Mouse (Mus musculus) midbrain, embryonic 12.5 days (tissue): ENCODE data around the gene Gm17359. TPM values are rescaled to one million over a fixed set of nuclear protein-coding genes. Genes with fewer than 3 reads are reported as not detected.
"Not testable (repeated sequence)": the region's sequence is repeated elsewhere in the genome, so short reads cannot be mapped to it uniquely, and the experiment has no call there.

ENCODE experiments used
- ATAC-seq: fragments of 200-750 bp; cut with Nextera tagmentation; 2 replicates; pipeline ENCODE4 v1.8.0; 2017; ENCODE audit warnings: low read depth, moderate TSS enrichment, moderate library complexity; ENCODE audit not compliant: low FRiP score
- H3K27ac ChIP-seq: fragments of 300-500 bp; sonication (generic); replicated peaks from 2 replicates; pipeline ENCODE4 v1.5.1; 2016; ENCODE audit warnings: mild to moderate bottlenecking
- H3K27me3 ChIP-seq: fragments of 300-500 bp; sonication (generic); 2 replicates; pipeline ENCODE4 v1.6.1; 2016; ENCODE audit warnings: mild to moderate bottlenecking
- H3K36me3 ChIP-seq: fragments of 300-500 bp; sonication (generic); 2 replicates; pipeline ENCODE4 v1.6.1; 2016
- H3K4me1 ChIP-seq: fragments of 300-500 bp; sonication (generic); 2 replicates; pipeline ENCODE4 v1.6.1; 2016
- H3K4me2 ChIP-seq: fragments of 300-500 bp; sonication (generic); replicated peaks from 2 replicates; pipeline ENCODE4 v1.6.1; 2016; ENCODE audit warnings: mild to moderate bottlenecking, moderate library complexity
- H3K4me3 ChIP-seq: fragments of 300-500 bp; sonication (generic); 2 replicates; pipeline ENCODE4 v1.5.1; 2016; ENCODE audit warnings: mild to moderate bottlenecking
- H3K9ac ChIP-seq: fragments of 300-500 bp; sonication (generic); replicated peaks from 2 replicates; pipeline ENCODE4 v1.6.1; 2016; ENCODE audit warnings: mild to moderate bottlenecking, moderate library complexity
- H3K9me3 ChIP-seq: fragments of 300-500 bp; sonication (generic); 2 replicates; pipeline ENCODE4 v1.6.1; 2016; ENCODE audit warnings: mild to moderate bottlenecking
- WGBS: fragments of 180-500 bp; shearing (Covaris S2); methylation state at CpG from one replicate; pipeline ENCODE4 v1.1.7; 2016; 5-methylcytosine and 5-hydroxymethylcytosine counted together
- polyA plus RNA-seq: library from polyadenylated mRNA; unstranded; fragments of >200 nt; fragmentation: Nextera tagmentation; extraction: Ambion mirVana; gene quantifications from 2 replicates; pipeline ENCODE4 v1.2.1, GENCODE M21; 2016

Gene Gm17359
- polyA plus RNA-seq, 1 experiment from 2014 or later: not detected

- no peak for ATAC-seq
- WGBS: 79% methylated on average over 9 of the region's 9 CpGs
- H3K9ac ChIP-seq: no peak overlapping the region
- H3K9me3 ChIP-seq: 0 out of 2 replicates have a peak, but pooled peaks cover 3% of the 10 kb centered on the region
- H3K4me1 ChIP-seq: no peaks in the 10 kb centered on the region
- H3K27me3 ChIP-seq: peaks cover 3% of the 10 kb centered on the region; the same call in 1 of the 2 replicates
- no peaks in the 10 kb centered on the region for H3K36me3 ChIP-seq
- H3K4me2 ChIP-seq: no peak overlapping the region
- no peak overlapping the region for H3K4me3 ChIP-seq
- H3K27ac ChIP-seq: no peak overlapping the region
Measured at GRCm38 (mm10) chr3:79434436-79434835, 98.0 kb downstream of the Gm17359 start.

GRCm38 (mm10) chr3:79434985-79435384, 98.5 kb downstream of the Gm17359 start:
- H3K27ac ChIP-seq: no peak overlapping the region
- H3K4me1 ChIP-seq: no peaks in the 10 kb centered on the region
- no peak overlapping the region for H3K9ac ChIP-seq
- H3K36me3 ChIP-seq: no peaks in the 10 kb centered on the region
- no peak for ATAC-seq
- H3K9me3 ChIP-seq: 0 out of 2 replicates have a peak, but pooled peaks cover 3% of the 10 kb centered on the region
- WGBS: 20% methylated on average over 5 of the region's 5 CpGs
- H3K4me3 ChIP-seq: no peak overlapping the region
- H3K4me2 ChIP-seq: no peak overlapping the region
- peaks cover 3% of the 10 kb centered on the region; the same call in 1 of the 2 replicates for H3K27me3 ChIP-seq

DNA sequence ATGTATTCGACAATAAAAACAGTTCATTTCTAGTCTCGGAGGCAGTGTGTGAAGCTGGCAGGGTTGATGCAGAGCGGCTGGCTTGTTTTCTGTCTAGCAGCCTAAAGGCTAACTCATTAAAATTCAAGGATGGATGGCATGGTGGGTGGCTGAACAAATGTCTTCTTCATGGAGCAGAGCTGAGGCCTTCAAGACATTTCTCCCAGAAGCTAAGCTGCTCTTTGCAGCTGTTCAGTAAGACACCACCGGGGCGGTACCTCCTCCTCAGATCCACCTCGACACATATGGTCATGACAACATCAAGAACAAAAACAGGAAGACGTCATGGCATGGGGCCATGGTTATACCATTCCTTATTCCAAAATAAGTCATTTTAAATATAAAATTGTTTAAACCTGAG, 99.7 kb downstream of the Gm17359 start:
- Histone ChIP-seq H3K27me3 (0 out of 2 replicates have a peak, but pooled peaks cover 3% of the 10 kb centered on the region), H3K36me3 (no peaks in the 10 kb centered on the region), H3K4me1 (no peaks in the 10 kb centered on the region), H3K9ac (no peak overlapping the region), H3K9me3 (0 out of 2 replicates have a peak, but pooled peaks cover 3% of the 10 kb centered on the region), H3K4me3 (no peak overlapping the region), H3K27ac (no peak overlapping the region), H3K4me2 (no peak overlapping the region)
- no peak for ATAC-seq
- 91% methylated on average over 7 of the region's 7 CpGs for WGBS

DNA sequence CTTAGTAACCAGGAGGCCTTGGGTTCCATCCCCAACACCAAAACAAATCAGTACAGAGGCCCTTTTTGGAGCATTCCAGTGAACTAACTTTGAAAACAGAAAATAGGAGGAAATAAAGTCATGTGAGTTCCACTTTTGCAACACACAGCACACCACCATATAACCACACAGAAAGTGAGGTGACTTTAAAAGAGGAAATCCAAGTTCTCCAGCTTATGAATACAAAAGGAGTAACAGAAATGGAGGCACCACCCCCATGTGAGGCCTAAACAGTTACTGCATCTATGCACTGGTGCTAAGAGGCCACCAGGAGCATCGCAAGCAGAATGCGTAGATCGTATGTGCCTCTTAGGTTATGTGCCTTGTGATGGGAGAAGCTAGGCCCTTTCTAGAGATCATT, 101.8 kb downstream of the Gm17359 start:
- Histone ChIP-seq H3K4me2 (no peak overlapping the region), H3K36me3 (no peaks in the 10 kb centered on the region), H3K27ac (no peak overlapping the region), H3K4me1 (no peaks in the 10 kb centered on the region), H3K9me3 (0 out of 2 replicates have a peak, but pooled peaks cover 3% of the 10 kb centered on the region), H3K27me3 (0 out of 2 replicates have a peak, but pooled peaks cover 3% of the 10 kb centered on the region), H3K4me3 (no peak overlapping the region), H3K9ac (no peak overlapping the region)
- no peak for ATAC-seq
- WGBS: 97% methylated on average over 3 of the region's 3 CpGs

DNA sequence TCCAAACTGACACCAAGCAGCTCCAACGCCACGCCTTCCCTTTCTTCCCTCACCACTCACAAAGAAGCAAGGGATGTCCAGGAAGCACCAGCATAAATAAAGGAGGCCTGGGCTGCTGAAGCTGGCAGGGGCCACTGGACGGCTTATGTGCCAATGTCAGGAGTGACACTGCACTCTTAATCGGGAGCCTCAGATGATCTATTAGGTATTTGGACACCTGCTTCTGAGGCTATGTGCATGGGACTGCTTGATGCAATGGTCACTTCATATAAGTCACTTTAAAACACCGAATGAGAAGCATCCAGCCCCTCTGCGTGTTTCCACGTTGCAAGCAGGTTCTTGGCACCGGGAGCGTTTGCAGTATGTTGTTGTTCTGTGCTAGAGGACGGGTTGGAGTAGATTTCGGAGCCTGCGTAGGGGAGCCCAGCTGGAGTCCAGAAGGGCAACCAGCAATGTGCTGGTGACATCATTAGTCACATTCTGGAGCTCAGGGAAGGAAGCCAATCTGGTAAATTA, 104.6 kb downstream of the Gm17359 start:
- 79% methylated on average over 12 of the region's 12 CpGs for WGBS

DNA sequence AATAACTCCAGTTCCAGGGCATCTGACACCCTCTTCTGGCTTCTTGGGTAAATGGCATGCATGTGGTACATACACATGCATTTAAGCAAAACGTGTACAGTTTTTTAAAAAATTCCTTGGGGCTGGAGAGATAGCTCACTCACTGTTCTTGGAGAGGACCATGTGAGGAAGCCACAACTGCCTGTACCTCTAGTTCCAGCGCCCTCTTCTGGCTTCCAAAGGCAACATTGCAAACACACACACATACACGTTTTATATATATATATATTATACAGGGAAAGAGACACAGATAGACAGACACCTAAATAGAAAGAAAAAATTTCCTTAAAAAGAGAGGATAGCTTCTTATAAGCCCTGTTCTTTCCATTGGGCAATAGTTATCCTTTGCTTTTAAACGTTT, 107.4 kb downstream of the Gm17359 start:
- Histone ChIP-seq H3K4me3 (no peak overlapping the region), H3K27me3 (no peaks in the 10 kb centered on the region), H3K4me2 (no peak overlapping the region), H3K4me1 (no peaks in the 10 kb centered on the region), H3K27ac (no peak overlapping the region), H3K9me3 (no peaks in the 10 kb centered on the region), H3K9ac (no peak overlapping the region), H3K36me3 (no peaks in the 10 kb centered on the region)
- ATAC-seq: no peak
- WGBS: 71% methylated on average over 4 of the region's 4 CpGs

More for the DNA sequence above, 104.6 kb downstream of the Gm17359 start:
- no peak overlapping the region for H3K9ac ChIP-seq
- H3K4me3 ChIP-seq: no peak overlapping the region
- H3K36me3 ChIP-seq: no peaks in the 10 kb centered on the region
- no peak overlapping the region for H3K4me2 ChIP-seq
- no peak for ATAC-seq
- H3K27ac ChIP-seq: no peak overlapping the region
- no peaks in the 10 kb centered on the region for H3K4me1 ChIP-seq
- 0 out of 2 replicates have a peak, but pooled peaks cover 2% of the 10 kb centered on the region for H3K27me3 ChIP-seq
- H3K9me3 ChIP-seq: 0 out of 2 replicates have a peak, but pooled peaks cover 3% of the 10 kb centered on the region

DNA sequence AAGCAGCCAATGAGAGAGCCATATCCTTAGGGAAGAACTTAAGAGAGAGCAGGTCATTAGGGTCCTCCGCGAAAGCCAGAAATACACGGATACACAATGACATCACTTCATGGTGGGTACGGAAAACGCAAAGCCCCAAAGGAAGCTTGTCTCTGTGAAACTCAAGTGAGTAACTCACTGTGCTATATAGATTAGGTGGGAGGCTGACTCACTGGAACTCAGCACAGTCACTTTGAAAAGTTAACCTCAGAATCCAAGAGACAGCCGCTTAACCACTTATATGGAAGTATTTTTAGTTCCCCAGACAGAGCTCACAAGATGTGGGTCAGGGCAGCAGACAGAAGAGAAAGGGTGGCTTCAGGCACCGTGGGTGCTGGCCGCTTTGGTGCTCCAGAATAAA, 108.6 kb downstream of the Gm17359 start:
- H3K4me3 ChIP-seq: no peak overlapping the region
- no peak overlapping the region for H3K27ac ChIP-seq
- no peaks in the 10 kb centered on the region for H3K9me3 ChIP-seq
- 0 out of 2 replicates have a peak, but pooled peaks cover 3% of the 10 kb centered on the region for H3K27me3 ChIP-seq
- 79% methylated on average over 8 of the region's 8 CpGs for WGBS
- H3K4me1 ChIP-seq: no peaks in the 10 kb centered on the region
- no peak overlapping the region for H3K9ac ChIP-seq
- no peak overlapping the region for H3K4me2 ChIP-seq
- no peak for ATAC-seq
- no peaks in the 10 kb centered on the region for H3K36me3 ChIP-seq

DNA sequence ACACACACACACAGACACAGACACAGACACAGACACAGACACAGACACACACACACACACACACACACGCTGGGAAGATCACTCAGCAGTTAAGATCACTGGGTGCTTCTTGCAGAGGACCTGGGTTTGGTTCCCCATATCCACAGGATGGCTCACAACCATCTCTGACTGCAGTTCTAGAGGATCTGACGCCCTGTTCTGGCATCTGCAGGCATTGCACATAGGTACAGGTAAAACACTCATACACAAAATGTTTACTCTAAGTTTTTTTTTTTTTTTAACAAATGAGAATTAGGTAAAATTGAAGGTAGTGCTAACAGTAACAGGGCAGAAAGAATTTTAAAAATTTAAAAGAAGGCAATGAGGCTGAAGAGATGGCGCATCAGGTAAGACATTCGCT, 109.7 kb downstream of the Gm17359 start:
- Histone ChIP-seq H3K4me2 (no peak overlapping the region), H3K9ac (no peak overlapping the region), H3K27ac (no peak overlapping the region), H3K4me1 (no peaks in the 10 kb centered on the region), H3K4me3 (no peak overlapping the region), H3K36me3 (no peaks in the 10 kb centered on the region), H3K27me3 (0 out of 2 replicates have a peak, but pooled peaks cover 3% of the 10 kb centered on the region), H3K9me3 (no peaks in the 10 kb centered on the region)
- ATAC-seq: no peak
- WGBS: 92% methylated on average over 4 of the region's 4 CpGs

DNA sequence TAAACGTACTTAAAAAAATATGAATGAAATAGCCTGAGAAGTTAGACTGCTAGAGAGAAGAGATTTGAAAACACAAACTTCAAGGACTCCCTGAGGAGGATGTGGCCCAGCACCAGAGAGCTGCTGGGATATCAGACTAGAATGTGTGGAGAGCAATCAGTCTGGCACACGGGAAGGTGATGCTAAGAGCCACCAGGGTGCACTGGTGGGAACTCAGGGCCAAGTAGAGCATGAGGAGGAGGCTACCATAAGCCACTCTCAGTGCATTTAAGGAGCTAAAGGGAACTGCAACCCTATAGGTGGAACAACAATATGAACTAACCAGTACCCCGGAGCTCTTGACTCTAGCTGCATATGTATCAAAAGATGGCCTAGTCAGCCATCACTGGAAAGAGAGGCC, 110.2 kb downstream of the Gm17359 start:
- not testable (repeated sequence) for H3K27me3 ChIP-seq, H3K27ac ChIP-seq, ATAC-seq, H3K4me1 ChIP-seq, H3K9ac ChIP-seq, H3K4me3 ChIP-seq, H3K4me2 ChIP-seq, H3K9me3 ChIP-seq, H3K36me3 ChIP-seq
- 88% methylated on average over 3 of the region's 3 CpGs for WGBS

DNA sequence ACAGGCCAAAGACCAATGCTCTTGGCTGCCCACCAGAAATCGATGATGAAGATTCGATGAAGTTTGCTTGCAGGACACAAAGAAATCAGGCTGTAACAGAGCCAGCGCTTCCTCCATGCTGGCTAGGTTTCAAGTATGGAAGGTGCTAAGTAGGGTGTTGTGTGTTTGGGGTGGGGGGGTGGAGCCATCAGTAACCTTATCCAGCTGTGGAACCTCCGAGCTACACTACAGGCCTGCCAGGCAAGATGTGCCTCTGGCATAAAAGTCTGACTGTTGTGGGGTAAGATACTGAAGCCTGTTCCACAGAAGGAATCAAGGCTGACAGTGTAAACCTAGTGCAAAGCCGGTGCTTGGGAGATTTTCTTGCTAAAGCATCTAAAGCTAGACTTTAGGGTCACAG, 112.0 kb downstream of the Gm17359 start:
- no peaks in the 10 kb centered on the region for H3K9me3 ChIP-seq
- H3K4me2 ChIP-seq: no peak overlapping the region
- WGBS: 86% methylated on average over 5 of the region's 5 CpGs
- H3K4me1 ChIP-seq: peaks cover 13% of the 10 kb centered on the region
- no peak for ATAC-seq
- H3K36me3 ChIP-seq: no peaks in the 10 kb centered on the region
- H3K9ac ChIP-seq: no peak overlapping the region
- no peak overlapping the region for H3K27ac ChIP-seq
- H3K4me3 ChIP-seq: no peak overlapping the region
- 0 out of 2 replicates have a peak, but pooled peaks cover 3% of the 10 kb centered on the region for H3K27me3 ChIP-seq

DNA sequence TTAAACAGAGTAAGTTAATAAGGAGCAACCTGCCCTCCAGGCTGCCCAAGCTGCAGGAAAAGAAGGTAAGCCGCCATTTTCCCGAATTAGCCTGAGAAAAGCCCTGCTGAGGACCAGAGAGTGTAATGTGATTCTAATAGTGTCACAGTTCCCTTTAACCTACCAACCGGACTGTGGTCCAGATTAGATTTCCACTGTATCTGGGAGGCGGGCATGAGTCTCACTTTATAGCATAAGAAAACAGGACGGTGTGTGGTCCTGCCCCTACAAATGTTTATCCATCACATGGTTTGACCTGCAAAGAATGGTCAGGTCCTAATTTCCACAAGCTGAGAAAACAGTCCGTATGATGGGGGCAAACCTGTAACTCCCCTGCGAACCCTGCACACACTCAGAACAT, 112.9 kb downstream of the Gm17359 start:
- no peak overlapping the region for H3K9ac ChIP-seq
- H3K9me3 ChIP-seq: no peaks in the 10 kb centered on the region
- H3K4me3 ChIP-seq: no peak overlapping the region
- no peak for ATAC-seq
- no peak overlapping the region for H3K4me2 ChIP-seq
- H3K27ac ChIP-seq: no peak overlapping the region
- H3K36me3 ChIP-seq: no peaks in the 10 kb centered on the region
- H3K27me3 ChIP-seq: 0 out of 2 replicates have a peak, but pooled peaks cover 3% of the 10 kb centered on the region
- H3K4me1 ChIP-seq: peaks cover 13% of the 10 kb centered on the region
- WGBS: 79% methylated on average over 7 of the region's 7 CpGs

DNA sequence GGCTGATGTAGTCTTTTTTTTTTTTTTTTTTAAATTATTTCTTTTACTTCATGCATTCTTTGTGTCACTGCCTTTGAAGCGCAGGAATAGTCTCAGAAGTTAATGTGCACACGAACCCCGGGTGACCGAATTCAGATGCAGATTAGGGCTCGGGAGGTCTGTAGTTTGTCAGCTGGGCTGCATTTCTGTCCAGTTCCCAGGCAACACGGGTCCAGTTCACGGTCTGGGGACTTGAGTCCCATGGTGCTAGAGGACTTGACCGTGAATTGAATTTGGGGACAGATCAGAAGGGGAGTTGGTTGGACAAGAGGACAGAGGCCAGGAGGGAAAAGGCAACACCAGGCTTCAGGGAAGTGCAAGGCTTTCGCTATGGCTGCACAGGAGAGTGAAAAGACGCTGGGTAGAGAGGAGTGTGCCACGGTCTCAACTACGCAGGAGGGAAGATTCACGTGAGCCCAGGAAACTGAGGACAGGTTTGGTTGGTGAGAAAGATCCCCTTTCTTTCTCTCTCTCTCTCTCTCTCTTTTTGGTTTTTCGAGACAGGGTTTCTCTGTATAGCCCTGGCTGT, 116.3 kb downstream of the Gm17359 start:
- ATAC-seq: peak; percentile 82
- 0 out of 2 replicates have a peak overlapping the region, but pooled peaks have one; percentile 21 for H3K27ac ChIP-seq
- H3K4me1 ChIP-seq: peaks cover 13% of the 10 kb centered on the region
- 0 out of 2 replicates have a peak, but pooled peaks cover 5% of the 10 kb centered on the region for H3K27me3 ChIP-seq
- H3K9me3 ChIP-seq: no peaks in the 10 kb centered on the region
- no peak overlapping the region for H3K4me2 ChIP-seq
- no peak overlapping the region for H3K4me3 ChIP-seq
- no peak overlapping the region for H3K9ac ChIP-seq
- WGBS: 31% methylated on average over 14 of the region's 14 CpGs
- no peaks in the 10 kb centered on the region for H3K36me3 ChIP-seq
